Mouse (Mus musculus) MEL (cell line): ENCODE data around the gene Maml2.

Source experiments
- CHD2 ChIP-seq: IDR thresholded peaks from 2 replicates; pipeline ENCODE4 v1.6.1; 2011; ENCODE audit warnings: low read length, improper control_type of control experiment
- CTCF ChIP-seq, 3 experiments: IDR thresholded peaks in 2 of 3; conservative IDR thresholded peaks in 1 of 3; 2 replicates each; pipeline ENCODE4 v1.5.1; 2011 to 2012; ENCODE audit warnings: low read length in 3 of 3, low read depth in 2 of 3, mild to moderate bottlenecking in 2 of 3, improper control_type of control experiment in 1 of 3, inconsistent platforms in 1 of 3, mixed read lengths in 1 of 3, moderate library complexity in 1 of 3; ENCODE audit not compliant: control insufficient read depth in 1 of 3, insufficient read depth in 1 of 3, poor library complexity in 1 of 3, severe bottlenecking in 1 of 3
- ETS1 ChIP-seq: IDR thresholded peaks from 2 replicates; pipeline ENCODE4 v1.6.1; 2012; ENCODE audit warnings: low read depth, mild to moderate bottlenecking, inconsistent platforms, low read length, improper control_type of control experiment, moderate library complexity
- POLR2AphosphoS5 ChIP-seq: IDR thresholded peaks from 2 replicates; pipeline ENCODE4 v1.6.1; 2012; ENCODE audit warnings: low read depth, borderline replicate concordance, mild to moderate bottlenecking, inconsistent platforms, low read length, moderate library complexity, mixed read lengths

- no peak for TF ChIP-seq POLR2AphosphoS5
- TF ChIP-seq ETS1, result no peak
- no peak for TF ChIP-seq CTCF (IDR thresholded peaks at IDR 0.05 in 2 of 3, conservative IDR thresholded peaks at IDR 0.05 in 1 of 3; ENCODE audit: control insufficient read depth in 1 of 3, insufficient read depth in 1 of 3, low read depth in 2 of 3, low read length in 3 of 3, poor library complexity in 1 of 3, severe bottlenecking in 1 of 3)
- TF ChIP-seq CHD2, result no peak
Observed at GRCm38 (mm10) chr9:13748404-13748797, 450.6 kb downstream of the Maml2 start, which contains the start of gene Mtmr2.
